Mouse (Mus musculus) mouse trophoblast stem cell (cell line): ENCODE data around the gene Cdh20.

Experiments used
- in situ Hi-C, 2 experiments: fragments of 300-500 bp; cut with MseI, MboI; formaldehyde crosslinking; loops; 2 replicates in 1 of 2; 3 replicates in 1 of 2; pipeline ENCODE4 v1.15.1; 2025

Cdh20 gene

DNA sequence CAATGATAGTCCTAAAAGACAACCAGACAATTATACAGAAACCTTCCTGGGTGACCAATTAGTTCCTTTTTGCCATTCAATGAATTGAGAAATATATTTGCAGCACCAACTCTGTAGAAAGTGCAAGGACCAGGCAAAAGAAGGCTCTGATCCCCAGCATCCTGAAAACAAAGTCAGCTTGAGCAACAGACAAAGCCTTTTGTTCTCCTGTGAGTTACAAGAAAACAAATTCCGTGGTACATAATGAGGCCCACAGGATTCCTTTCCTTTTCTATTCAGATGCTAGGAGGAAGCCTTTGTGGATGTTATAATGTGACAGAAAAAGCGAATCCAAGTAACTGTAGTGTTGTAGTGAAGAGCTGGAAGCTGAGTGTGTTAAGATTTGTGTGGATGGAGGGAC, 244.3 kb downstream of the Cdh20 start:
- in situ Hi-C loops = no loop called here

DNA sequence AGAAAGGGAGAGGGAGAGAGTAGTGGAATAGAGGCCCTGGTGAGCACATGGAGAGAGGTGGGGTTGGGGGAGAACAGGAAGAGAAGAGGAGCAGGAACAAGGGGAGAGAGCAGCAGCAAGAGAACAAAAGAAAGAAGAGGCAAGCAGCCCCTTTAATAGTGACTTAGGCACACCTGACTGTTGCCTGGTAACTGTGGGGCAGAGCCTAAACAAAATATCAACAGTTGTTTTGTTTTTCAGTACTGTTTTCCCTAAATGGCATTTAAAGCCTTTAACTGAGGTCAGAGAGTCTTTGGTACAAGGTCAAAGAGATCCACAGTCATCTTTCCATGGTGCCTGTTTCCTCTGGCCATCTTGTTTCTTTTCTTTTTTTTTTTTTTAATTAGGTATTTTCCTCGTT, 245.0 kb downstream of the Cdh20 start:
- in situ Hi-C loops = no loop called here

DNA sequence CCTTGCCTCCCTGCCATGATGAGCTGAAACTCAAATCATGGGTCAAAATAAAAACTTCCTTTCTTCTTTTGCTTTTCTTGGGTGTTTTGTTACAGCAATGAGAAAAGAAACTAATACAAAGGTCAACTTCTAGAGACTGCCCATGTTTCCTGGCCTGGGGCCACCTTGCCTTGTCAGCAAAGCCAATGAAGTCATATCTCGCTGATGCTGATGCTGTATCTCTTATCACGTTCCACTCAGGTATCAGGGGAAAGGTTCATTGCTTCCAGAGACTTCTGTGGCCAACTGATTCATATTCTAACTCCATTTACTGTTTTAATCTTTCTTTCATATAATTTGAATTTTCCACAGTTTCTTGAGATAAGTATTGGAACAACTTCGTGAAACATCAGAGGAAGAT, 273.3 kb downstream of the Cdh20 start:
- in situ Hi-C loops = no loop called here
